Mouse (Mus musculus) small intestine, adult 2 months (tissue): Measurements from ENCODE around the gene Dtl.

Source experiments
- CTCF ChIP-seq: fragments of 200-500 bp; IDR thresholded peaks from 2 replicates; pipeline ENCODE4 v1.5.1; 2012; ENCODE audit warnings: low read depth, mild to moderate bottlenecking, control low read depth, inconsistent platforms, low read length, moderate library complexity, mixed read lengths; ENCODE audit not compliant: insufficient replicate concordance, insufficient read length; ENCODE audit errors: extremely low read depth
- POLR2A ChIP-seq: fragments of 200-500 bp; IDR thresholded peaks from 2 replicates; pipeline ENCODE4 v1.6.1; 2012; ENCODE audit warnings: low read depth, mild to moderate bottlenecking, control low read depth, inconsistent platforms, low read length, moderate library complexity

- TF ChIP-seq POLR2A (no peak), CTCF (no peak)
Measured at GRCm38 (mm10) chr1:191587062-191587461, 11.7 kb upstream of the Dtl start.
